Mouse (Mus musculus) cortical plate, adult 2 months (tissue): ENCODE results near the gene Tmem63b. TPM values are rescaled to one million over a fixed set of nuclear protein-coding genes. Genes with fewer than 3 reads are reported as not detected.

ENCODE experiments used
- H3K27ac ChIP-seq: fragments of 200-500 bp; 2 replicates; pipeline ENCODE4 v1.5.1; 2012; ENCODE audit warnings: low read length, control low read depth, inconsistent platforms; ENCODE audit not compliant: insufficient read depth
- H3K4me1 ChIP-seq: fragments of 200-500 bp; 2 replicates; pipeline ENCODE4 v1.6.1; 2011; ENCODE audit warnings: low read length; ENCODE audit not compliant: control insufficient read depth, insufficient read depth
- H3K4me3 ChIP-seq: fragments of 200-500 bp; 2 replicates; pipeline ENCODE4 v1.5.1; 2011; ENCODE audit warnings: mild to moderate bottlenecking, low read length, control low read depth; ENCODE audit not compliant: insufficient read depth
- CTCF ChIP-seq: fragments of 200-500 bp; IDR thresholded peaks from 2 replicates; pipeline ENCODE4 v1.5.1; 2011; ENCODE audit warnings: mild to moderate bottlenecking, control low read depth, low read length; ENCODE audit not compliant: insufficient read depth; ENCODE audit errors: extremely low read depth
- POLR2A ChIP-seq: fragments of 200-500 bp; IDR thresholded peaks from 2 replicates; pipeline ENCODE4 v1.6.1; 2011; ENCODE audit warnings: mild to moderate bottlenecking, low read length, control low read depth; ENCODE audit not compliant: insufficient read depth; ENCODE audit errors: extremely low read depth
- polyA plus RNA-seq: library from polyadenylated mRNA; depleted of rRNA; stranded (reverse); fragments of >200 nt; gene quantifications from 2 replicates; pipeline ENCODE4 v1.2.3, GENCODE M21; 2012

Tmem63b gene
- polyA plus RNA-seq, 1 experiment = 206 TPM

DNA sequence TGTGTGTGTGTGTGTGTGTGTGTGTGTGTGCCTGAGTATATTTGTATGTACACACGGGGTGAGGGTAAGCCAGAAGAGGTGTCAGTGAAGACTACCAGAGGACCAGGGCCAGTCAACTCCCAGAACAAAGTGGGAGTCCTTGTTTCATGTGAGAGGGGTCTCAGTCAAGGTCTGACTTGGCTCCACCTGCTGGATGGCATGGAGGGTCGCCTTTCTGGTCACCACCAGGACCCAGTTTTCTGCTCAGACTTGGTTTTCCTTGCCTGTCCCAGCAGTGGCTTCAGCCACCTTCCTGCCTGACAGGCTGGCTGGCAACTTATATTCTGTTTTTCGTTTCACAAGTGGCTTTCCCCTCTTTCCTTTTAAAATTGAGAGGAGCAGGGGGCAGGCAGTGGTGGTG is 20.7 kb upstream of the Tmem63b start:
- H3K4me3 ChIP-seq = no peak overlapping the region
- no peak for TF ChIP-seq POLR2A
- no peak for TF ChIP-seq CTCF

DNA sequence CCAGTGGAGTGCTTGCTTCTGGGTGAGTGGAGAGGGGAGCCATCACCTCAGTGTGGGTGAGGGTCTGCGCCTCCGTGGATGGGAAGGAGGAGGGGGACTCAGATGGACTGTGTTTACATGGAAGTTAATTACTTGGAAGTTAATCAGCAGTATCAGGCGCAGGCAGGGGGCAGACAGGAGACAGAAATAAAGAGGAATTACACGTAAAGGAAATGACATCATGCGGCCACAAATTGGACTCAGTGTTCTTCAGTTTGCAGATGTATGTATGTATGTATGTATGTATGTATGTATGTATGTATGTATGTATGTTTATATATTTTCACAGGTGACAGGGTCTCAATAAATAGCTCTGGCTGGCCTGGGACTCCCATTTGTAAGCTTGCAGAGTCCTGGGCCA is 20.1 kb upstream of the Tmem63b start:
- TF ChIP-seq CTCF (no peak), POLR2A (no peak)
- H3K27ac ChIP-seq = no peak overlapping the region
- H3K4me3 ChIP-seq = no peak overlapping the region
- H3K4me1 ChIP-seq = no peaks in the 10 kb centered on the region

More for the DNA sequence above, 20.7 kb upstream of the Tmem63b start:
- H3K4me1 ChIP-seq = no peaks in the 10 kb centered on the region
- no peak overlapping the region for H3K27ac ChIP-seq

GRCm38 (mm10) chr17:45703187-45703586 is 16.5 kb upstream of the Tmem63b start:
- no peaks in the 10 kb centered on the region for H3K4me1 ChIP-seq
- TF ChIP-seq POLR2A (no peak), CTCF (no peak)
- no peak overlapping the region for H3K27ac ChIP-seq
- H3K4me3 ChIP-seq = no peak overlapping the region

DNA sequence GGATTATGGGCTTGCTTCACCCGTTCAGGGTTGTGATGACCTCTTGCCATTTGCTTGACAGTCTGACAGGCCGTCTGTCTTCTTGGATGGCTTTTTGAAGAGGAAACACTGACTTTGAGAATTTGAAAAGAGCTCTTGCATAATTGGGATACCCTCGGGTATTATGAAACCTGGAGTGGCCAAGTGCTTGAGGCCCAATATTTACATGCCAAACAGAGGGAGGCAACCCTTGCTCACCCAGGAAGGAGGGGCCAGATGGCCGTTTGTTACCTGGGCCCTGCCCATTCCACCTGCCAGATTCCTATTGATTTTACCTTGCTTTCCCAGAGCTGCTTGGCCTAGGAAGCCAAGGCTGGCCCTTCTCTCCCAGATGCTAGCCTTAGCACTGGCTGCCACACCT is 15.5 kb upstream of the Tmem63b start:
- H3K27ac ChIP-seq = no peak overlapping the region
- no peaks in the 10 kb centered on the region for H3K4me1 ChIP-seq
- no peak for TF ChIP-seq POLR2A
- TF ChIP-seq CTCF = no peak
- no peak overlapping the region for H3K4me3 ChIP-seq

DNA sequence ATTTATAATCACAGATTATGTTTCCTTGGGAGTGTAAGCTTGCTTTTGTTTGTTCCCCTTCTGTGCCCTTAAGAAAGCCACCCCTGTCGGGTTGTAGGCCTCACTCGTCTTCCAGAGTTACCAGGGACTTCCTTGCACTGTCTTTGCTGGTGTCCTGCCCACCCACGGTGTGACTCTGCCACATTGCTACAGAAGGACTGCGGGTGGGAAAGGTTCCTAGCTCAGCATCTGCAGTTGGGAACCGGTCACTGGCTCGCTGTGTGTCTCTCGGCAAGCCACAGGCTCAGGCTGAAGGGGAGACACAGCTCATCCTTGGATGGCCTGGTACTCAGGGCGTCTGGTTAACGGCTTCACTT is 14.5 kb upstream of the Tmem63b start:
- Histone ChIP-seq H3K27ac (no peak overlapping the region), H3K4me1 (no peaks in the 10 kb centered on the region), H3K4me3 (no peak overlapping the region)
- no peak for TF ChIP-seq CTCF
- no peak for TF ChIP-seq POLR2A

DNA sequence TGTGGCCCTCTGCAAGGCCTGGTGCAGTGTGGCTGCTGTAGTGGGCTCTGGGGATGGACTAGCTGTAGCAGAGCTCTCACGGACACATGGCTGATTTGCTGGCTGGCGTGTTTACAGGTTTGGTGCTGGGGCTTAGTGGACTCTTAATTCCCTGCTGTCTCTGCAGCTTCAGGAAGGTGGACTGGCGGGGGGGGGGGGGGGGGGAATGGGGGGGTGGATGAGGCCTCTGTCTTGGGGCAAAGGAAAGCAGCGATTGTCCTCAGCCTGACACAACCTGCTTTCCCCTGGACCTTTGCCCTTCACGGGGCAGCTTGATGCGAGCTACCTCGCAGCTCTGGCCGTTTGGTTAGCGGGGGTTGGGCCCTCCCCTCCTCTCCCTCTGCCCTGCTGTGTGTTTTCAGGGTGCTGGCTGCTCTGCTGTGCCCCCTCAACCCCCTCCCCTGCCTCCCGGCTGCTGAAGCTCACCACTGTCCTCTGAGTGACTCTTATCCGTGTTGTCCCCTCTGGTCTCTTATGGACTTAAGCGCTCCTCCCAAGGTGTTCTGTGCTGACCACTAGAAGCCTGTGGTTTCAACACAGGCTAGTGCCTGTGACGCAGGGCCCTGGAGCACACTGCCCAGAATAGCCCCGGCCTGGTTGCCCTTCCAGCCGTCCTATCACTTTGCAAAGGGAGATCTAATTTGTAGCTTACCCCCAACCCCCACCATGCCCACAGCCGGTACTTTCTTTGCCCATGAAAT is 14.0 kb upstream of the Tmem63b start:
- Histone ChIP-seq H3K4me1 (no peaks in the 10 kb centered on the region), H3K27ac (no peak overlapping the region), H3K4me3 (no peak overlapping the region)
- no peak for TF ChIP-seq CTCF
- no peak for TF ChIP-seq POLR2A

DNA sequence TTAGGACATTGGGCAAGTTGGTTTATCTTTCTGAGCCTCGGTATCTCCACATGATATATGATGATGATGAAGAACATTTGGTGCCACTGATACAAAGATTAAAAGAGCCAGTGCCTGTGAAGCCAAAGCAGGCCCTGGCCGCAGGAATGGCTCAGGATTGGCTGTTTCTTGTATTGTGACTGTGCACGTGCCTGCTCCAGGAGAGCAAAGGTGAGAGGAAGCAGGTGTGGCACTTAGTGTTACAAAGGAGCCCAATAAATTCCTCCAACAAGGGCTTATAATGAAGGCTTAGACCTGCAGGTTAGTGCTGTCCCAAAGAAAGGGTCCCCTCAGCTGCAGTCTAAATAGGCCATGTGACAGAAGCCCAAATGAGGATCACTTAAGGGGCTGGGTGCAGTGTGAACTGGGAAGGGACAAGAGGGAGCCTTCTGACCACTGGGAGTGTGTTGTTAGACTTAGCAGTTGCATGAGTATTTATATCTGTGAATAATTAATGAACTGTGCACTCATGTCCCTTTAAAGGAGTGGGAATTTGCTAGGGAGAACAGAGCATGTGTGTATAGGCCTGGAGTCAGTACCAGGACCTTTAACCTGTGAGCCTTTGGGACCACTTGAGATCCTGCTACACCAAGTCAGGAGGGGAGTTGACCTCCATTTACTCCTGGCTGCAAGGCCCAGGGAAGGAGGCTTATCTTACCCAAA is 12.5 kb upstream of the Tmem63b start:
- TF ChIP-seq CTCF = no peak
- no peak for TF ChIP-seq POLR2A
- no peak overlapping the region for H3K4me3 ChIP-seq
- no peak overlapping the region for H3K27ac ChIP-seq
- no peaks in the 10 kb centered on the region for H3K4me1 ChIP-seq

DNA sequence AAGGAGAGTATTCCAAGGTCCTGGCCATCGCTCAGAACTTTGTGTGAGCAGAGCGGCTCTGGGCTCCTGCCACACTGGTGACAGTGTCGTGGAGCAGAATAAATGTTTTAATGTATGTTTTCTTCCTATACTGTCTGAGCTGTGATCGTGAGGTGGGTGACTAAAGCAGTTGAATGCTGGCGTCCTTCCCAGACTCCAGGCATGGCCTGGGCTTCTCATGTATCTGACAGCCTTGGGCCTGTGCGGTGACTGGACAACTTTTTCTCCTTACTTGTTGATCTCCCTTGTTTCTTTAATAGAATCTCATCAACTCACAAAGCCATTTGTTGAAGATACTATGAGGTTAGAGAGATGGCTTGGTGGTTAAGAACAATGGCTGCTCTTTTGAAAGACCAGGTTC is 11.7 kb upstream of the Tmem63b start:
- TF ChIP-seq POLR2A = no peak
- no peak for TF ChIP-seq CTCF
- Histone ChIP-seq H3K27ac (no peak overlapping the region), H3K4me1 (no peaks in the 10 kb centered on the region), H3K4me3 (no peak overlapping the region)

- Histone ChIP-seq H3K4me1 (no peaks in the 10 kb centered on the region), H3K4me3 (no peak overlapping the region), H3K27ac (no peak overlapping the region)
- no peak for TF ChIP-seq CTCF
- TF ChIP-seq POLR2A = no peak
Observed at GRCm38 (mm10) chr17:45696981-45697380, 10.3 kb upstream of the Tmem63b start.
